Mouse (Mus musculus) effector memory CD4-positive, alpha-beta T cell, adult 7 months (primary cell): Measurements from ENCODE around the gene Fam24a. TPM values are rescaled to one million over a fixed set of nuclear protein-coding genes. Genes with fewer than 3 reads are reported as not detected.

ENCODE experiments used
- polyA plus RNA-seq: library from polyadenylated mRNA; unstranded; fragments of 100-300 nt; shearing (Covaris generic); gene quantifications from one replicate; pipeline ENCODE4 v1.2.1, GENCODE M21; 2017

Fam24a gene
- polyA plus RNA-seq = not detected

DNA sequence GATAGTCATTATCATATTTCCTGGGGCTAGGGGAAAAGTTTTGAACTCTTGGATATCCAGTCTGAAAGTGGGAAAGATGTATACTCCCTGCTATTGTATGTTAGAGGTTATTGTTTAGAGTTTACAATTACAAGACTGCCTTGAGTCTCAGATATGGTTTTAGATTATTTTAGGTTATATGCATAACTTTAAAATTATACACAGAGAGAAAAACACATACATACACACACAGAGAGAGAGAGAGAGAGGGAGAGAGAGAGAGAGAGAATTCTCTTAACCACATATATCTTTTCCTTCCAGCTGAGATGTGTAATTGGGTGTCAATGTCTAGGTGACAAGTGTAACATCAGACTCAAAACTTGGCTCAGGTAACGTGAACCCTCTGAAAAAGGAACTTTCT lies at the start of gene Fam24a:
Gene Fam24a (plus strand): TSS at position 301 of the 400 bp plus-strand sequence.

DNA sequence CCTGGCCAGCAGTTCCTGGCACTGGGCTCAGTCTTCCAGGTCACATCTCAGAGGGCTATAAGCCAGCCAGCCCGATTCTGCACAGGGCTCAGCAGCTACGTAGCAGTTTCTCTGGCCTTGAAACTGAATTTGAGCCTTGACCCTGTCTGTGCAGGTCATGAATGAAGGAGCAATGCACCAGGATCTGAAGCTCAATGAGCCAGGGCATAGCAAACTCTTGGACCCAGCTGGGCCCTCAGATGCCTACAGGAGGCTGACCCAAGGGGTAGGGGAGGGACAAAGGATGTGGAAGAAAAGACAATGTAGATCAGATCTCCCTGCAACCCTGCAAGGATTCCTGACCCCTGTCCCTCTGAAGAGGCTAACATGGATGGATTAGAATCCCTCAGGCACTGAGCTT lies 11.5 kb upstream of the Fam24a start, which contains the start of gene Cuzd1:
Gene Cuzd1 (minus strand): TSS at position 101 of the 400 bp plus-strand sequence.

DNA sequence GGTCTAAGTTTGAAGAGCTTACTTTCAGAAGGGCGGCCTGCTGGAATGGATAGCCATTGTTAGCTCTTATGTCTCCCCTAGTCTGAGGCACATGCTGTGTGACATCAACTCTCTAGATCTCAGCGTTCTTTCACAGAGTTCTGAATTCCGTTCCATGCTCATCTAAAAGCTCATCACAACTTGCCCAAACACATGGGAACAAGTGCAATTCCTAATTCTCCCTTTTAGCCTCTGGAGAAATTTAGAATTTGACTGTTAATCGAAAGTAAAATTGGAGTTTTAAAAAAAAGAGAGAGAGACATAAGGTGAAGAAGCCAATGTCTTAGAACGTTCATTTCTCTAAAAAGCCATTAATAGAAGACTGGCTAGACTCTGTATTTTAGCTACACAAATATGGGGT lies 4.2 kb upstream of the Fam24a start, which contains the start of gene Fam24b:
Gene Fam24b (minus strand): TSS at position 101 of the 400 bp plus-strand sequence.

DNA sequence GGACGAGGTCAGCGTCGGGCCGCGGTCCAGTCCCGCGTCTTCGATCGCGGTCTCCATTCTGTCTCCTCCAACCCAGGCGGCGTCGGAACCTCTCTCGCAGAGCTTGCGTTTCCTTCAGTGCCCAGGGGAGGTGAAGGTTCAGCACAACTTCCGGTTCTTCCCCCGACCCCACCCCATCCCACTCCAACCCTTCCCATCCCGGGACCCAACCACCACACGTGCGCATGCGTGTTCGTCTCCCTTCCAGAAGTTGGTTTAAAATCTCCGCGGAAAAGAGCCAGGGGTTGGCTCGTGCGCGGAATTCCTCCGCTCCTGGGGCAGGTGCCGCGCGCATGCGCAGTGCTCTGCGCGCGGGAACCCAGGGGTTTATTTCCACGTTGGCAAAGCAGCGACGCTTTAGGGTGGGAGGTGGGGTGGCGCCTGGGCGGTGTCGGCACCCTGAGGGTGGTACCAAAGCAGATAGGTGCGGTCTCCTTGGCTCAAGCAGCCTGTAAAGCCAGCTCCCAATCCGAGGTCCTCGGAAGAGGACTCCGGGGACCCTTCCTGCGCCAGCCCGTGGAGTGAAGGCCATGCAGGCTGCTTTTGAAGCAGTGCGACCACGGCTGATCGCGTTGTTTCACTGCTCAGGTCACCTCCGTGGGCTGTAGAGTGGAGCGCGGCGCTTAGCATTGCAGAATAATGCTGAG lies 29.1 kb downstream of the Fam24a start, which contains the start of gene 2310057M21Rik:
Gene 2310057M21Rik (minus strand): TSS at position 145 of the 686 bp plus-strand sequence.

DNA sequence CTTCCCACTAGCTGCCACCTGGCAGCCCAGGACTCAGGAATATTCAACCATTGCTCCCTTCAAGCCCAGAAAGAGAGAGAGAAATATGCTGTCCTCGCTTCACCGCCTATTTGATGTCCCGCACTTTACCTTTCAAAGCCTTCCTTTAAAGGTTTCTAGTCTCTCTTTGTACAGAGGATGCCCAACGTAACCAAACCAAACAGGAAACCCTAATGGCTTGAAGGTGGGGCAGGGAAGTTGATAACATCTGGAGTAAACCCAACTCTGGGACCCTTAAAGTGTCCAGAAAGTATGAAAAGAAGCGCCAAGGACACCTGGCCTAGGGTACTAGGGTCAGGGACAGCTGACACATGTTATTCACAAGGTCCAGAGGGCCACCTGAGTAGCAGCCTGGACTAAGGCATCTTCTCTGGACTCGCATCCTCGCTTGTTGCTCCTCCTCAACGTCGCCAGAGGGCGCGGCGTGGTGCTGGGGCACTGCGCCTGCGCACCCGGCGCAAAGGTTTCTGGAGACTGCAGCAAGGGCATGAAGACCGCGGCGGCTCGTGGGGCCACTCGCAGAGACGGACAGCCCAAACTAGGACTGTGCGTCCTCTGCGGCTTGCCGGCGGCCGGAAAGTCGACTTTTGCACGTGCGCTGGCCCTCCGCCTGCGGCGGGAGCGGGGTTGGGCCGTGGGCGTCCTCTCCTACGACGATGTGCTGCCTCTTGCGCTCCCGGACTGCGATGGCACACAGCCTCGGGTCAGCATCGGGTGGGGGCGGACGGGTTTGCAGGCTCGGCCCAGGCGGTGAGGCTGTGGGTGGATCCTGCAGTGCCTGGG lies 37.2 kb downstream of the Fam24a start, which contains the start of gene Pstk:
Gene Pstk (plus strand): TSS at position 494 of the 822 bp plus-strand sequence.

Other genes with a start within 250 kb of the Fam24a start
- gene 4933402N03Rik, start 187.6 kb upstream of the Fam24a start, polyA plus RNA-seq = not detected
- gene 5430419D17Rik, start 159.5 kb upstream of the Fam24a start, polyA plus RNA-seq = 0.06 TPM
- not detected for gene Cuzd1, start 11.6 kb upstream of the Fam24a start, polyA plus RNA-seq
- not detected for gene Fam24b, start 4.3 kb upstream of the Fam24a start, polyA plus RNA-seq
- 12.1 TPM for gene 2310057M21Rik, start 28.9 kb downstream of the Fam24a start, polyA plus RNA-seq
- 25.1 TPM for gene Pstk, start 37.3 kb downstream of the Fam24a start, polyA plus RNA-seq
- 29.9 TPM for gene Ikzf5, start 76.7 kb downstream of the Fam24a start, polyA plus RNA-seq
- 35.5 TPM for gene Acadsb, start 76.7 kb downstream of the Fam24a start, polyA plus RNA-seq
- not detected for gene Hmx3, start 209.0 kb downstream of the Fam24a start, polyA plus RNA-seq
- not detected for gene Hmx2, start 214.9 kb downstream of the Fam24a start, polyA plus RNA-seq
- gene Bub3, start 226.4 kb downstream of the Fam24a start, polyA plus RNA-seq = 96.5 TPM